Mouse (Mus musculus): ENCODE results near the gene Hsd17b6. TPM values are rescaled to one million over a fixed set of nuclear protein-coding genes. Genes with fewer than 3 reads are reported as not detected.
"Not testable (repeated sequence)": the region's sequence is repeated elsewhere in the genome, so short reads cannot be mapped to it uniquely, and the experiment has no call there.

The Hsd17b6 gene
- polyA plus RNA-seq (2015; fragmentation: Nextera tagmentation; extraction: Ambion mirVana), result 0.22 and 0.76 TPM in 2 replicates

- H3K4me2 ChIP-seq (ENCODE audit: low read depth, low read length), result no peak within 1 kb of the TSS
- no peaks in the 10 kb centered on the region for H3K4me1 ChIP-seq (ENCODE audit: control insufficient read depth, insufficient read depth, low read length)
- WGBS, result 91% methylated on average over 1 of the region's 1 CpGs
- no peak within 1 kb of the TSS for H3K27ac ChIP-seq (ENCODE audit: low read length)
- H3K27me3 ChIP-seq (replicated peaks; ENCODE audit: control insufficient read depth, insufficient read depth, low read length), result no peaks in the 10 kb centered on the region
- H3K4me3 ChIP-seq (ENCODE audit: low read length), result no peak within 1 kb of the TSS
- H3K9me3 ChIP-seq (ENCODE audit: control insufficient read depth, low read length), result no peaks in the 10 kb centered on the region
- H3K9ac ChIP-seq (ENCODE audit: low read depth, low read length), result no peak within 1 kb of the TSS
- no peaks in the 10 kb centered on the region for H3K36me3 ChIP-seq (ENCODE audit: control insufficient read depth, insufficient read depth, low read length)
- no peak for ATAC-seq
Measured at GRCm38 (mm10) chr10:128007446-128007845, at the start of gene Hsd17b6. TSS of gene Hsd17b6 (minus strand) at chr10:128007611.

DNA sequence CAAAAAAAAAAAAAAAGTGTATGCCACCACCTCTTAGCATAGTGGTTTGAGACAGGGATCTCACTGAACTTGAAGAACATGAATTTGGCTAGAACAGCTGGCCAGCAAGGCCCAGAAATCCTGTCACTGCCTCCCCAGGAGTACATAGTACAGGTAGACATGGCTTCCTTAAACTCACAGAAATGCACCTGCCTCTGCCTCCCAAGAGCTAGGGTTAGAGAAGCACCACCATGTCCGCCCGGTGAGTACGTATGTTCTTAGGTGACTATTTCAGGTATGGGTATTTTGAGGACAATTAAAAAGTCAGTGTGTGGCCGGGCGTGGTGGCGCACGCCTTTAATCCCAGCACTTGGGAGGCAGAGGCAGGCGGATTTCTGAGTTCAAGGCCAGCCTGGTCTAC is 45.6 kb upstream of the Hsd17b6 start:
- Histone ChIP-seq H3K9me3 (ENCODE audit: control insufficient read depth, low read length) (no peaks in the 10 kb centered on the region), H3K9ac (ENCODE audit: low read depth, low read length) (no peak overlapping the region), H3K36me3 (ENCODE audit: control insufficient read depth, insufficient read depth, low read length) (peaks cover 11% of the 10 kb centered on the region), H3K4me2 (ENCODE audit: low read depth, low read length) (no peak overlapping the region), H3K27me3 (replicated peaks; ENCODE audit: control insufficient read depth, insufficient read depth, low read length) (no peaks in the 10 kb centered on the region), H3K4me3 (ENCODE audit: low read length) (no peak overlapping the region), H3K27ac (ENCODE audit: low read length) (no peak overlapping the region), H3K4me1 (ENCODE audit: control insufficient read depth, insufficient read depth, low read length) (peaks cover 4% of the 10 kb centered on the region; the same call in 1 of the 2 replicates)
- WGBS, result 94% methylated on average over 8 of the region's 8 CpGs
- ATAC-seq, result no peak

- not testable (repeated sequence) for H3K9ac ChIP-seq (ENCODE audit: low read depth, low read length); H3K27me3 ChIP-seq (replicated peaks; ENCODE audit: control insufficient read depth, insufficient read depth, low read length); ATAC-seq; H3K4me1 ChIP-seq (ENCODE audit: control insufficient read depth, insufficient read depth, low read length); H3K4me3 ChIP-seq (ENCODE audit: low read length); H3K27ac ChIP-seq (ENCODE audit: low read length); H3K9me3 ChIP-seq (ENCODE audit: control insufficient read depth, low read length); H3K4me2 ChIP-seq (ENCODE audit: low read depth, low read length)
- H3K36me3 ChIP-seq (ENCODE audit: control insufficient read depth, insufficient read depth, low read length), result peaks cover 11% of the 10 kb centered on the region
- 100% methylated on average over 1 of the region's 2 CpGs for WGBS
Measured at GRCm38 (mm10) chr10:128052136-128052535, 44.7 kb upstream of the Hsd17b6 start.

DNA sequence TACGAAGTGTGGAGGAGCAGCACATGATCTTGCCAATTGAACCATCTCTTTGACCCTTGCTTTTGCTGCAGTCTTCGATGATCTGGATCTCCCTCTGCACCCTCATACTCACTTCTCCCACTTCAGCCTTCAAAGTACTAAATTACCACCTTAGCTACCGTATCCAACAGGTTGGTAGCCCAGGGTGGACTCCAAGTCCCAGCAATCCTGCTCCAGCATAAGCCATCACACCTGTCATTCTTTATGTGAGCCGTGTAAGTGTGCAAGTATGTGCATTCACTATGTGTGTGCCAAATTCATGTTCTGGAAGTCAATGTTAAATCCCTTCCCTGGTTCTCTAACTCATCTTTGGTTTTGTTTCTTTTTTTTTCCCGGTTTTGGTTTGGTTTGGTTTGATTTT is 44.2 kb upstream of the Hsd17b6 start:
- Histone ChIP-seq H3K4me2 (ENCODE audit: low read depth, low read length) (no peak overlapping the region), H3K36me3 (ENCODE audit: control insufficient read depth, insufficient read depth, low read length) (peaks cover 11% of the 10 kb centered on the region), H3K9ac (ENCODE audit: low read depth, low read length) (no peak overlapping the region), H3K27me3 (replicated peaks; ENCODE audit: control insufficient read depth, insufficient read depth, low read length) (no peaks in the 10 kb centered on the region), H3K4me3 (ENCODE audit: low read length) (no peak overlapping the region), H3K4me1 (ENCODE audit: control insufficient read depth, insufficient read depth, low read length) (no peaks in the 10 kb centered on the region), H3K9me3 (ENCODE audit: control insufficient read depth, low read length) (no peaks in the 10 kb centered on the region), H3K27ac (ENCODE audit: low read length) (no peak overlapping the region)
- 94% methylated on average over 5 of the region's 5 CpGs for WGBS
- no peak for ATAC-seq

DNA sequence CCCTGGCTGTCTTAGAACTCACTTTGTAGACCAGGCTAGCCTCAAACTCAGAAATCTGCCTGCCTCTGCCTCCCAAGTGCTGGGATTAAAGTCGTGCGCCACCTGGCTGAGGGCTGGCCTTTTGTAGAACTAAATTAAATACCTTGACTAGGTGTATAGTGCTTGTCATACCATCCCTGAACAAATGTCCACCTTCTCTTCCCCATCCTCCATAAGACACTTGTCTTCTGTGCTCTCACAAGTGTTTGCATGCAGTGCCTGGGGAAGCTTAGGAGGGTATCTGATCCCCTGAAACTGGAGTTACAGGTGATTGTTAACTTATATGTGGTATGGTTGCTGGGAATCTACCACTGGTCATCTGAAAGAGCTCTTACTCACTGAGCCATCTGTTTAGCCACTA is 42.9 kb upstream of the Hsd17b6 start:
- no peaks in the 10 kb centered on the region for H3K9me3 ChIP-seq (ENCODE audit: control insufficient read depth, low read length)
- no peak overlapping the region for H3K4me3 ChIP-seq (ENCODE audit: low read length)
- peaks cover 15% of the 10 kb centered on the region for H3K36me3 ChIP-seq (ENCODE audit: control insufficient read depth, insufficient read depth, low read length)
- no peak overlapping the region for H3K27ac ChIP-seq (ENCODE audit: low read length)
- H3K4me1 ChIP-seq (ENCODE audit: control insufficient read depth, insufficient read depth, low read length), result no peaks in the 10 kb centered on the region
- H3K4me2 ChIP-seq (ENCODE audit: low read depth, low read length), result no peak overlapping the region
- no peaks in the 10 kb centered on the region for H3K27me3 ChIP-seq (replicated peaks; ENCODE audit: control insufficient read depth, insufficient read depth, low read length)
- WGBS, result 89% methylated on average over 2 of the region's 2 CpGs
- H3K9ac ChIP-seq (ENCODE audit: low read depth, low read length), result no peak overlapping the region
- no peak for ATAC-seq

GRCm38 (mm10) chr10:128049741-128050140 is 42.3 kb upstream of the Hsd17b6 start:
- Histone ChIP-seq H3K4me2 (ENCODE audit: low read depth, low read length) (no peak overlapping the region), H3K27me3 (replicated peaks; ENCODE audit: control insufficient read depth, insufficient read depth, low read length) (no peaks in the 10 kb centered on the region), H3K36me3 (ENCODE audit: control insufficient read depth, insufficient read depth, low read length) (peaks cover 19% of the 10 kb centered on the region), H3K27ac (ENCODE audit: low read length) (no peak overlapping the region), H3K4me1 (ENCODE audit: control insufficient read depth, insufficient read depth, low read length) (no peaks in the 10 kb centered on the region), H3K4me3 (ENCODE audit: low read length) (no peak overlapping the region), H3K9ac (ENCODE audit: low read depth, low read length) (no peak overlapping the region), H3K9me3 (ENCODE audit: control insufficient read depth, low read length) (no peaks in the 10 kb centered on the region)
- 0 out of 2 replicates have a peak, but pooled peaks have one; percentile 51 for ATAC-seq
- 98% methylated on average over 2 of the region's 2 CpGs for WGBS

- Histone ChIP-seq H3K4me1 (ENCODE audit: control insufficient read depth, insufficient read depth, low read length) (peaks cover 3% of the 10 kb centered on the region), H3K9ac (ENCODE audit: low read depth, low read length) (no peak overlapping the region), H3K9me3 (ENCODE audit: control insufficient read depth, low read length) (no peaks in the 10 kb centered on the region), H3K4me2 (ENCODE audit: low read depth, low read length) (no peak overlapping the region), H3K4me3 (ENCODE audit: low read length) (no peak overlapping the region), H3K36me3 (ENCODE audit: control insufficient read depth, insufficient read depth, low read length) (peaks cover 28% of the 10 kb centered on the region), H3K27ac (ENCODE audit: low read length) (no peak overlapping the region), H3K27me3 (replicated peaks; ENCODE audit: control insufficient read depth, insufficient read depth, low read length) (no peaks in the 10 kb centered on the region)
- WGBS, result 95% methylated on average over 8 of the region's 8 CpGs
- ATAC-seq, result no peak
Measured at GRCm38 (mm10) chr10:128048157-128048556, 40.7 kb upstream of the Hsd17b6 start.

DNA sequence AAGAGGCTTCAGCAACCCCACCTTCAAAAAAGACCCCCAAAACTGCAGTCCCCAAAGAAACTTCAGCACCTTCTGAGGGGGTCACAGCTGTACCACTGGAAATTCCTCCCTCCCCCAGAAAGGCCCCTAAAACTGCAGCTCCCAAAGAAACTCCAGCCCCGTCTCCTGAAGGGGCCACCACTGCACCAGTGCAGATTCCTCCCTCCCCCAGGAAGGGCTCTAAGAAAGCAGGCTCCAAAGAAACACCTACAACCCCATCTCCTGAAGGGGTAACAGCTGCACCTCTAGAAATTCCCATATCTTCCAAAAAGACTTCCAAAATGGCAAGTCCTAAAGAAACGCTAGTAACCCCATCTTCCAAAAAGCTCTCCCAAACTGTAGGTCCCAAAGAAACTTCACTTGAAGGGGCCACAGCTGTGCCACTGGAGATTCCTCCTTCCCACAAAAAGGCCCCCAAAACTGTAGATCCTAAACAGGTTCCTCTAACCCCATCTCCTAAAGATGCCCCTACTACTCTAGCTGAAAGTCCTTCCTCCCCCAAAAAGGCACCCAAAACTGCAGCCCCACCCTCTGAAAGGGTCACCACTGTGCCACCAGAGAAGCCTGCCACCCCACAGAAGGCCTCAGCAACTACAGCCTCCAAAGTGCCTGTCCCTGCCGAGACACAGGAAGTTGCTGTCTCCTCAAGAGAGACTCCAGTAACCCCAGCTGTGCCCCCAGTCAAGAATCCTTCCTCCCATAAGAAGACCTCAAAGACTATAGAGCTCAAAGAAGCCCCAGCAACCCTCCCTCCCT is 35.8 kb upstream of the Hsd17b6 start:
- ATAC-seq, result no peak
- Histone ChIP-seq H3K4me2 (ENCODE audit: low read depth, low read length) (no peak overlapping the region), H3K9me3 (ENCODE audit: control insufficient read depth, low read length) (no peaks in the 10 kb centered on the region), H3K4me3 (ENCODE audit: low read length) (no peak overlapping the region), H3K9ac (ENCODE audit: low read depth, low read length) (no peak overlapping the region), H3K27ac (ENCODE audit: low read length) (no peak overlapping the region), H3K36me3 (ENCODE audit: control insufficient read depth, insufficient read depth, low read length) (peaks cover 34% of the 10 kb centered on the region), H3K27me3 (replicated peaks; ENCODE audit: control insufficient read depth, insufficient read depth, low read length) (no peaks in the 10 kb centered on the region), H3K4me1 (ENCODE audit: control insufficient read depth, insufficient read depth, low read length) (peaks cover 28% of the 10 kb centered on the region)
- WGBS, result 63% methylated on average over 3 of the region's 3 CpGs

DNA sequence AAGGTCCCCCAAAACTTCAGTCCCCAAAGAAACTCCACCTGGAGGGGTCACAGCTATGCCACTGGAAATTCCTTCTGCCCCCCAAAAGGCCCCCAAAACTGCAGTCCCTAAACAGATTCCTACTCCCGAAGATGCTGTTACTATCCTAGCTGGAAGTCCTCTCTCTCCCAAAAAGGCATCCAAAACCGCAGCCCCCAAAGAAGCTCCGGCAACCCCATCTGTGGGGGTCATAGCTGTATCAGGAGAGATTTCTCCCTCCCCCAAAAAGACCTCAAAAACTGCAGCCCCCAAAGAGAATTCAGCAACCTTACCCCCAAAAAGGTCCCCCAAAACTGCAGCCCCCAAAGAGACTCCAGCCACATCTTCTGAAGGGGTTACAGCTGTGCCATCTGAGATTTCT is 35.1 kb upstream of the Hsd17b6 start:
- Histone ChIP-seq H3K4me1 (ENCODE audit: control insufficient read depth, insufficient read depth, low read length) (peaks cover 30% of the 10 kb centered on the region), H3K9me3 (ENCODE audit: control insufficient read depth, low read length) (no peaks in the 10 kb centered on the region), H3K4me2 (ENCODE audit: low read depth, low read length) (no peak overlapping the region), H3K27ac (ENCODE audit: low read length) (no peak overlapping the region), H3K4me3 (ENCODE audit: low read length) (no peak overlapping the region), H3K9ac (ENCODE audit: low read depth, low read length) (no peak overlapping the region), H3K27me3 (replicated peaks; ENCODE audit: control insufficient read depth, insufficient read depth, low read length) (no peaks in the 10 kb centered on the region), H3K36me3 (ENCODE audit: control insufficient read depth, insufficient read depth, low read length) (peaks cover 34% of the 10 kb centered on the region)
- WGBS, result 82% methylated on average over 3 of the region's 3 CpGs
- no peak for ATAC-seq

GRCm38 (mm10) chr10:128041636-128042035 is 34.2 kb upstream of the Hsd17b6 start:
- no peaks in the 10 kb centered on the region for H3K9me3 ChIP-seq (ENCODE audit: control insufficient read depth, low read length)
- no peak overlapping the region for H3K9ac ChIP-seq (ENCODE audit: low read depth, low read length)
- peaks cover 34% of the 10 kb centered on the region for H3K4me1 ChIP-seq (ENCODE audit: control insufficient read depth, insufficient read depth, low read length)
- no peak for ATAC-seq
- no peak overlapping the region for H3K4me3 ChIP-seq (ENCODE audit: low read length)
- no peaks in the 10 kb centered on the region for H3K27me3 ChIP-seq (replicated peaks; ENCODE audit: control insufficient read depth, insufficient read depth, low read length)
- H3K4me2 ChIP-seq (ENCODE audit: low read depth, low read length), result no peak overlapping the region
- no peak overlapping the region for H3K27ac ChIP-seq (ENCODE audit: low read length)
- 71% methylated on average over 4 of the region's 4 CpGs for WGBS
- peaks cover 34% of the 10 kb centered on the region for H3K36me3 ChIP-seq (ENCODE audit: control insufficient read depth, insufficient read depth, low read length)
